Mouse (Mus musculus): Measurements from ENCODE around the gene Arhgap24.

GRCm38 (mm10) chr5:102903487-102903886 is 422.3 kb downstream of the Arhgap24 start:
- no peak for TF ChIP-seq POLR2A (IDR thresholded peaks at IDR 0.05; ENCODE audit: borderline replicate concordance, extremely low read depth, insufficient read depth, insufficient read length, poor library complexity, severe bottlenecking)
- TF ChIP-seq CTCF (IDR thresholded peaks at IDR 0.05; ENCODE audit: borderline replicate concordance, extremely low read depth, insufficient read depth, insufficient read length) = no peak
